Mouse (Mus musculus) heart, embryonic 16.5 days (tissue): ENCODE measurements at regions not wholly inside any gene's neighbourhood (a gene's known extent, or its start where the extent isn't known, plus 50 kb on each side); places are given as distances from the start of the nearest gene placed in this dataset.

ENCODE experiments used
- ATAC-seq: fragments of 200-750 bp; cut with Nextera tagmentation; replicated peaks from 2 replicates; pipeline ENCODE4 v1.8.0; 2017; ENCODE audit warnings: moderate number of reproducible peaks; ENCODE audit not compliant: insufficient read depth, low FRiP score; ENCODE audit errors: extremely low read depth
- H3K27ac ChIP-seq: fragments of 300-500 bp; sonication (generic); 2 replicates; pipeline ENCODE4 v1.5.1; 2014; ENCODE audit warnings: mild to moderate bottlenecking, low read length, control low read depth, moderate library complexity
- H3K27me3 ChIP-seq: fragments of 300-500 bp; sonication (generic); 2 replicates; pipeline ENCODE4 v1.6.1; 2014; ENCODE audit warnings: low read length, mixed read lengths; ENCODE audit not compliant: control insufficient read depth, insufficient read depth
- H3K36me3 ChIP-seq: fragments of 300-500 bp; sonication (generic); 2 replicates; pipeline ENCODE4 v1.6.1; 2014; ENCODE audit not compliant: control insufficient read depth, insufficient read depth
- H3K4me1 ChIP-seq: fragments of 300-500 bp; sonication (generic); 2 replicates; pipeline ENCODE4 v1.6.1; 2014; ENCODE audit warnings: low read length, mixed read lengths; ENCODE audit not compliant: control insufficient read depth, insufficient read depth
- H3K4me2 ChIP-seq: fragments of 300-500 bp; sonication (generic); 2 replicates; pipeline ENCODE4 v1.6.1; 2014; ENCODE audit warnings: low read depth, mild to moderate bottlenecking, control low read depth, low read length
- H3K4me3 ChIP-seq: fragments of 300-500 bp; sonication (generic); 2 replicates; pipeline ENCODE4 v1.5.1; 2014; ENCODE audit warnings: mild to moderate bottlenecking, control low read depth, low read length
- H3K9ac ChIP-seq: fragments of 300-500 bp; sonication (generic); 2 replicates; pipeline ENCODE4 v1.6.1; 2014; ENCODE audit warnings: low read length, control low read depth
- H3K9me3 ChIP-seq: fragments of 300-500 bp; sonication (generic); replicated peaks from 2 replicates; pipeline ENCODE4 v1.6.1; 2016; ENCODE audit warnings: low read length; ENCODE audit not compliant: control insufficient read depth
- WGBS: fragments of 180-500 bp; shearing (Covaris S2); extraction: QIAGEN DNeasy Blood & Tissue Kit; methylation state at CpG from one replicate; pipeline ENCODE4 v1.1.7; 2014; 5-methylcytosine and 5-hydroxymethylcytosine counted together

DNA sequence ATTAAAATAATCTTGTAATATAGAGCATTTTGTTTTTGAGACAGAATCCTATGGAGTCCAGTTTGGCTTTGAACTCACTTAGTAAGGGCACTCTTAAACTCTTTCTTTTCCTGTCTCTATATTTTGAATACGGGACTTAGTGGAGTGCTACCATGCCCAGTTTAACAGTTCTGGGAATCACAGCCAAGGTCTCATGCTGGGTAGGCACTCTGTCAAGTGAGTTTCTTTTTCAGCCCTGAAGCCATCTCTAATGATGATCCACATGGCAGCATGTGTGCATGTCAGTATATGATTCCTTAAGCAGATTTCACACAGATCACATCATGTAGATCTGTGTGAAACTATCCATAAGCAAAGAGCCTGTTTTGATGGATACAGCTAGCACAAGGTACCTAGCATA, 113.6 kb upstream of the Rnd3 start:
- H3K4me1 ChIP-seq: peaks cover 5% of the 10 kb centered on the region
- no peaks in the 10 kb centered on the region for H3K36me3 ChIP-seq
- H3K27ac ChIP-seq: no peak overlapping the region
- ATAC-seq: no peak
- WGBS: 97% methylated on average over 1 of the region's 1 CpGs
- H3K4me3 ChIP-seq: no peak overlapping the region
- H3K4me2 ChIP-seq: no peak overlapping the region
- H3K27me3 ChIP-seq: no peaks in the 10 kb centered on the region
- no peaks in the 10 kb centered on the region for H3K9me3 ChIP-seq
- H3K9ac ChIP-seq: no peak overlapping the region

DNA sequence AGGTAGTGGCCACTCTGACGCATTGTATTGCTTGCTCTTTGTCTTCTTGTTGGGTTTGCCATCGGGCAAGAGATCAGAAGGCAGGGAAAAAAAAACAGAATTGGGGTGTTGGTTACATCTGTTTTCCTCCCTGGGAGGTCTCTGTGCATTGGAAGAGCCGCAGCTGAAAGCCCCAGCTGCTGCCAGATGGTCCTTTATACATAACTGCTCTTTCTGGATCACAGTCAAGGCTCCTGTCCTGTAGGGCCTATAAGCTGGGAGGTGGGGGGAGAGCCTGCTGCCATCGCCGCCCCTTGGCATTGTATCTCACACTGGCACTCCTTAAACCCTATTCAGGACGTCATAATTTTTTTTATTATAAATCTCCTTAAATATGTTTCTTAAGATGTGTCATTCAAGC, 101.9 kb upstream of the Rnd3 start:
- 76% methylated on average over 6 of the region's 6 CpGs for WGBS
- Histone ChIP-seq H3K9ac (no peak overlapping the region), H3K4me1 (no peaks in the 10 kb centered on the region), H3K4me2 (no peak overlapping the region), H3K4me3 (no peak overlapping the region), H3K9me3 (no peaks in the 10 kb centered on the region), H3K27me3 (no peaks in the 10 kb centered on the region), H3K36me3 (no peaks in the 10 kb centered on the region), H3K27ac (no peak overlapping the region)
- ATAC-seq: no peak

DNA sequence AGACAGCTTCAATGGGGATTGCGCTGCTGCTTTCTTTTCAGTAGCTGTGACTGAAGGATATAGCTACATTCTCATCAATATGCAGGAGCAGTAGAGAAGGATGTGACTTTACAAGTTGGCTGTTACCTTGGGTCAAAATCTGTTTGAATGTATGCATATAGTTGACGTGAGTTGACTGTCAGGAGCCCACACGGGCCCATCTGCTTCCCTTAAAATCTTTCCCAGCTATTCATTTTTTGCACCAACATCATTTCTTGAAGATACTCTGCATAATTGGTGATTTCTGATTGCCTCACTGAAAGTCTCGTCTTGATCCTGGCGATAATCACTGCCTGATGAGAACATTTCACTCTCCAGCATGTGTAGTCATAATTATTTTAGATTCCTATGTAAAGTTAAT, 92.7 kb upstream of the Rnd3 start:
- H3K9me3 ChIP-seq: no peaks in the 10 kb centered on the region
- no peaks in the 10 kb centered on the region for H3K36me3 ChIP-seq
- H3K4me2 ChIP-seq: no peak overlapping the region
- H3K9ac ChIP-seq: no peak overlapping the region
- WGBS: 66% methylated on average over 5 of the region's 5 CpGs
- H3K4me1 ChIP-seq: peaks cover 4% of the 10 kb centered on the region; the same call in 1 of the 2 replicates
- no peak overlapping the region for H3K27ac ChIP-seq
- no peak for ATAC-seq
- no peaks in the 10 kb centered on the region for H3K27me3 ChIP-seq
- H3K4me3 ChIP-seq: no peak overlapping the region

DNA sequence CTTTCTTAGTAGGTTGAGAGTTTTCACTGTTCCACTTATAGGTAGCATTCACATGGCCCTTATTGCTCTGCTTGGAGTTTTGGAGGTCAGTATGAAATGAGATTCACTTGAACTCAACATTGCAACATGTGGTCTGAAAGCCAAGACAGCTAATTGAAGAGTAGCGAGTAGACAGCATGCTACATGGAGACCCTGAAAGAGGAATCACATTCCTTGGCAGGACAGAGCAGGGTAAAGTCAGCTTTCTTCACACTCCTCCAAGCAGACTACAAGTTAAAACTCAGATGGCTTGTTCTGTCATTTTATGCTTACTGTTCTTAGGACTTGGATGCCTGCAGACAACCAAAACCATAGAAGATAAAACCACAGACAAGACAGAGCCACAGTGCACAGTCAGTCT, 91.1 kb upstream of the Rnd3 start:
- H3K4me2 ChIP-seq: no peak overlapping the region
- H3K9me3 ChIP-seq: no peaks in the 10 kb centered on the region
- H3K9ac ChIP-seq: no peak overlapping the region
- no peak overlapping the region for H3K4me3 ChIP-seq
- peaks cover 4% of the 10 kb centered on the region; the same call in 1 of the 2 replicates for H3K4me1 ChIP-seq
- H3K27me3 ChIP-seq: no peaks in the 10 kb centered on the region
- WGBS: 67% methylated on average over 1 of the region's 1 CpGs
- no peak overlapping the region for H3K27ac ChIP-seq
- ATAC-seq: no peak
- H3K36me3 ChIP-seq: no peaks in the 10 kb centered on the region

DNA sequence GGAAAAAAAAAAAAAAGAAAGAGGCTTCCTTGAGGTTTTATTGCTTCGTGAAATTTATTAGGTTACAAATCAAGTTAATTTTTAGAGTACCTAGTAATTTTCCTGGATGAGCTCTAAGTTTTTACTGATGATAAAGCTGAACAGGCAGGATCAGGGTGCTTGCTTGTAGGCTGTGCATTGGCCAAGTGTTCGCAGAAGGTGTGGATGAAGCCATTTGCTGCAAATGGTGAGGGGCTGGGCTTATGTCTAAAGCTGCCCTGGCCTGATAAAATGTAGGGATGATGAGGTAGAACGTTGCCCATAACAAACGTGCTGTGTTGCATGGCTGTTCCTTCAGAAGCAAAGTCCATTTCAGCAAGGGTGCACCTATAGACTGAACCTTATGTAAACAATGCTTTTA, 90.1 kb upstream of the Rnd3 start:
- H3K36me3 ChIP-seq: no peaks in the 10 kb centered on the region
- H3K9me3 ChIP-seq: no peaks in the 10 kb centered on the region
- peak overlapping the region; percentile 48; the same call in 1 of the 2 replicates for H3K4me2 ChIP-seq
- H3K4me1 ChIP-seq: peaks cover 4% of the 10 kb centered on the region; the same call in 1 of the 2 replicates
- H3K27me3 ChIP-seq: no peaks in the 10 kb centered on the region
- no peak overlapping the region for H3K27ac ChIP-seq
- no peak overlapping the region for H3K4me3 ChIP-seq
- ATAC-seq: no peak
- H3K9ac ChIP-seq: no peak overlapping the region
- WGBS: 33% methylated on average over 4 of the region's 4 CpGs

DNA sequence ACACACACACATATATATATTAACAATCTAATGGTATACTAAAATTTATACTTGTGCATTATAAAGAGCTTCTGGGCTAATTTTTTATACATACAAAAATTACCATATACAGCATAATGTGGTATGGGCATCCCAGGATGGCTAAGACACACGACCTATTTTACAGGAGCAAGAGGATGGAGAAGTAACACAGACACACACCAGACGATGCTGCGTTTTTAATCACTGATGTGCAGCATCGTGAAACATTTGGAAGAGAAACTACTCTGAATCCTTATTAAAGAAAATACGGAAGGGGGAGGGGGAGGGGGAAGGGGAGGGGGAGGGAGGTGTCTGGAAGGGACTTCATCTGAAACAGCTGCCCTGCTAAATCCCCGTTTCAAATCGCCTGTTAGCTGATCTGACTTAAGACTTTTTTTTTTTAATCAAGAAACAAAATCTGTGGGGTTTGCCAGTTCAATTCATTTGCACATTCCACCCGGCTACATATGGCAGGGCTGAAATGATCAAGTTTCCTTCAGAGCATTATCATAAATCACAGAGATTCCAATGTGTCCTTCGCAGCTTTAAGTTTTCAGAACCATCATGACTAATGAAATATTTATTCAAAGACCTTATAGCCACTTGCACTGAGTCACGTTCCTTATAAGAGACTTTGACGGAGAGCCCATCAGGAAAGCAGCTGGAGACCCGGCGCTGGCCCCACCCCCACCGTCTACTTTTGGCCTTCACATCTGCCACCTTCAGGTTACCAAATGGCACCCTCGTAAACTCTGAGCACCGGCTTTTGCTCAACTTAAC, 89.4 kb upstream of the Rnd3 start:
- ATAC-seq: no peak
- no peaks in the 10 kb centered on the region for H3K27me3 ChIP-seq
- no peak overlapping the region for H3K9ac ChIP-seq
- no peaks in the 10 kb centered on the region for H3K36me3 ChIP-seq
- WGBS: 16% methylated on average over 16 of the region's 16 CpGs
- H3K9me3 ChIP-seq: no peaks in the 10 kb centered on the region
- H3K27ac ChIP-seq: no peak overlapping the region
- peak overlapping the region; percentile 48 for H3K4me2 ChIP-seq
- H3K4me1 ChIP-seq: peaks cover 4% of the 10 kb centered on the region; the same call in 1 of the 2 replicates
- peak overlapping the region; percentile 16; the same call in 1 of the 2 replicates for H3K4me3 ChIP-seq

DNA sequence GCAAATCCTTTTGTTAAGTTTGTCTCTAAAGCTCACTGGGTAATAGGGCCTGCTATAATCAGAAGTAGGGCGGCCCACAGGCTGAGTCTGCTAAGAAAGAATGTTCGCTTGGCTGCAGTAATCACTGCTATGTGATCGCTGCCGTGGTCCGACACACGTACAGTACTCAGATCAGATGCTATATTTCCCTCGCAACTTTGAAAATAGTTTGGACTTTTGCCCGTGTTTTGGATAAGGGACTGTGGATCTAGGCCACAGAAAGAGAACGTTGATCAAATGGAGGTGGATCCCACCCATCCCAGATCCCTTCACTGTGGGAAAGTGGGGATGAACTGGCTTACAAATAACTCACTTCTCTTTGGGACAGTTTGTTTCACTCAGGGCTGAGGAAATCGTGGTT, 88.5 kb upstream of the Rnd3 start:
- H3K9me3 ChIP-seq: no peaks in the 10 kb centered on the region
- H3K27me3 ChIP-seq: no peaks in the 10 kb centered on the region
- H3K4me1 ChIP-seq: peaks cover 4% of the 10 kb centered on the region; the same call in 1 of the 2 replicates
- H3K27ac ChIP-seq: no peak overlapping the region
- no peak overlapping the region for H3K4me3 ChIP-seq
- H3K9ac ChIP-seq: no peak overlapping the region
- H3K4me2 ChIP-seq: no peak overlapping the region
- no peaks in the 10 kb centered on the region for H3K36me3 ChIP-seq
- WGBS: 52% methylated on average over 10 of the region's 10 CpGs
- no peak for ATAC-seq

- H3K9ac ChIP-seq: no peak overlapping the region
- no peak overlapping the region for H3K4me2 ChIP-seq
- 50% methylated on average over 3 of the region's 3 CpGs for WGBS
- no peak overlapping the region for H3K27ac ChIP-seq
- no peak for ATAC-seq
- H3K4me3 ChIP-seq: no peak overlapping the region
- peaks cover 4% of the 10 kb centered on the region; the same call in 1 of the 2 replicates for H3K4me1 ChIP-seq
- H3K27me3 ChIP-seq: no peaks in the 10 kb centered on the region
- no peaks in the 10 kb centered on the region for H3K9me3 ChIP-seq
- H3K36me3 ChIP-seq: no peaks in the 10 kb centered on the region
Observed at GRCm38 (mm10) chr2:51236852-51237251, 87.9 kb upstream of the Rnd3 start.

DNA sequence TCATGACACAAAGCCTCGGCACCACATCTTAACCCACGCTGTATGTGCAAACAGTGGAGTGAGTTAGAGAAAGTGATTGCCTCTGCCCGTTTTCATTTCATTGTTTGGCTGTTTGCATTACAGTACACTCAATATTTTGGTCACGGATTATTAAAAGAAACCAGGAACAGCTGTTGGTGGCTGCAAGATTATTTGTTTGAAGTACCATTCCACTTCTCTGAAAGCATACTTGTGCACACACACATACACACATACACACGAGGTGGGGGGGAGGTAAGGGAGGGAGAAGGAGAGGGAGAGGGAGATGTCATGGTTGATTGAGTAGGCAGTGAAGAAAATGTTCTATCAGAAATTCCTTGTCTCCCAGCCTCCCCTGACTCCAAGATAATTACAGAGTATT, 85.5 kb upstream of the Rnd3 start:
- no peak overlapping the region for H3K27ac ChIP-seq
- 64% methylated on average over 5 of the region's 5 CpGs for WGBS
- no peak overlapping the region for H3K4me3 ChIP-seq
- ATAC-seq: no peak
- H3K9me3 ChIP-seq: no peaks in the 10 kb centered on the region
- no peaks in the 10 kb centered on the region for H3K27me3 ChIP-seq
- no peaks in the 10 kb centered on the region for H3K36me3 ChIP-seq
- no peak overlapping the region for H3K9ac ChIP-seq
- H3K4me1 ChIP-seq: peaks cover 4% of the 10 kb centered on the region; the same call in 1 of the 2 replicates
- H3K4me2 ChIP-seq: no peak overlapping the region
